Mouse (Mus musculus) embryonic facial prominence, embryonic 15.5 days (tissue): ENCODE results near the gene Birc6. TPM values are rescaled to one million over a fixed set of nuclear protein-coding genes. Genes with fewer than 3 reads are reported as not detected.

Source experiments
- ATAC-seq: fragments of 200-750 bp; cut with Nextera tagmentation; 2 replicates; pipeline ENCODE4 v1.8.0; 2017; ENCODE audit warnings: low read depth, moderate TSS enrichment; ENCODE audit not compliant: insufficient number of reproducible peaks, low FRiP score, low TSS enrichment
- H3K27ac ChIP-seq: fragments of 300-500 bp; sonication (generic); replicated peaks from 2 replicates; pipeline ENCODE4 v1.5.1; 2015; ENCODE audit warnings: mild to moderate bottlenecking, inconsistent platforms
- H3K27me3 ChIP-seq: fragments of 300-500 bp; sonication (generic); 2 replicates; pipeline ENCODE4 v1.6.1; 2015; ENCODE audit warnings: inconsistent platforms
- H3K36me3 ChIP-seq: fragments of 300-500 bp; sonication (generic); 2 replicates; pipeline ENCODE4 v1.6.1; 2015; ENCODE audit warnings: mild to moderate bottlenecking, inconsistent platforms
- H3K4me1 ChIP-seq: fragments of 300-500 bp; sonication (generic); 2 replicates; pipeline ENCODE4 v1.6.1; 2015; ENCODE audit warnings: inconsistent platforms
- H3K4me2 ChIP-seq: fragments of 300-500 bp; sonication (generic); replicated peaks from 2 replicates; pipeline ENCODE4 v1.6.1; 2015; ENCODE audit warnings: mild to moderate bottlenecking, inconsistent platforms
- H3K4me3 ChIP-seq: fragments of 300-500 bp; sonication (generic); replicated peaks from 2 replicates; pipeline ENCODE4 v1.5.1; 2015; ENCODE audit warnings: mild to moderate bottlenecking, inconsistent platforms
- H3K9ac ChIP-seq: fragments of 300-500 bp; sonication (generic); 2 replicates; pipeline ENCODE4 v1.6.1; 2015; ENCODE audit warnings: inconsistent platforms
- H3K9me3 ChIP-seq: fragments of 300-500 bp; sonication (generic); replicated peaks from 2 replicates; pipeline ENCODE4 v1.6.1; 2016; ENCODE audit warnings: inconsistent platforms
- WGBS: fragments of 180-500 bp; shearing (Covaris S2); methylation state at CpG from one replicate; pipeline ENCODE4 v1.1.7; 2015; 5-methylcytosine and 5-hydroxymethylcytosine counted together
- polyA plus RNA-seq: library from polyadenylated mRNA; unstranded; fragments of >200 nt; fragmentation: Nextera tagmentation; extraction: Ambion mirVana; gene quantifications from 2 replicates; pipeline ENCODE4 v1.2.1, GENCODE M21; 2015

The Birc6 gene
- polyA plus RNA-seq, 1 experiment from 2014 or later, result 79.5 TPM

DNA sequence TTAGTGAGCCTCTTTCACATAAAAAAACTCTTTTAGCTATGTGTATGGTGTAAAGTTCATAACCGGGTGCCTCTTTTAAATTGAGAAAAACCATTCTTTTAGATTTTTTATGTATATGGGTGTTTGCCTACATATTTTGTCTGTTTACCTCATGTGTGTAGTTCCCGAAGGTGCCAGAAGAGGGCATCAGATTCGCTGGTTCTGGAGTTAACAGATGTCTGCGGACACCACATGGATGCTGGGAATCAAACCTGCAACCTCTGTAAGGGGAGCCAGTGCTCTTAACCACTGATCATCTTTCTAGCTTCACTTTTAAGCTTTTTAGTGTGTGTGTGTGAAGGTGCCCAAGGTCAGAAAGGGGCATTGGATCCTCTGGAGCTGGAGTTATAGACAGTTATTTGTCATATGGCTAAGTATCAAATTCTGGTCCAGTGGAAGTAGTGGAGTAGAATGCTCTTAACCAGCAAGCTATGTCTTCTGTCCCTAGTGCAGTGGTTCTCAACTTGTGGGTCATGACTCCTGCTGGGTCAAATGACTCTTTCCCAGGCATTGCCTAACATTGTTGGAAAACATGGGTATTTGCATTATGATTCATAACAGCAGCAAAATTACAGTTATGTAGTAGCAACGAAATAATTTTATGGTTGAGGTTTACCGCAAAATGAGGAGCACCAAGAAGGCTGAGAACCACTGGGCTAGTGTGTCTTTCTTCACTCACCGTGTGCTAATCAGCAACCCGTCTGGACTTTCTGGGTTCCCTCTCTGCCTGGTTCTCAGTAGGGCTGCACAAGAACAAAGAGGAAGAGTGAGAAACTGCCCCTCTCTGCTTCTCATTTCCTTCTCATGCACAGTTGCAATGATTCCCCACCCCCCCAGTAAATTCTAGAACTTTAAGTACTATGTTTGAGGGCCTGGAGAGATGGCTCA, 5.0 kb upstream of the Birc6 start:
- H3K9me3 ChIP-seq, result no peaks in the 10 kb centered on the region
- ATAC-seq, result no peak
- H3K36me3 ChIP-seq, result no peaks in the 10 kb centered on the region
- no peak overlapping the region for H3K4me3 ChIP-seq
- WGBS, result 81% methylated on average over 8 of the region's 8 CpGs
- H3K9ac ChIP-seq, result no peak overlapping the region
- H3K4me2 ChIP-seq, result no peak overlapping the region
- peaks cover 5% of the 10 kb centered on the region; the same call in 1 of the 2 replicates for H3K4me1 ChIP-seq
- H3K27ac ChIP-seq, result no peak overlapping the region
- no peaks in the 10 kb centered on the region for H3K27me3 ChIP-seq

DNA sequence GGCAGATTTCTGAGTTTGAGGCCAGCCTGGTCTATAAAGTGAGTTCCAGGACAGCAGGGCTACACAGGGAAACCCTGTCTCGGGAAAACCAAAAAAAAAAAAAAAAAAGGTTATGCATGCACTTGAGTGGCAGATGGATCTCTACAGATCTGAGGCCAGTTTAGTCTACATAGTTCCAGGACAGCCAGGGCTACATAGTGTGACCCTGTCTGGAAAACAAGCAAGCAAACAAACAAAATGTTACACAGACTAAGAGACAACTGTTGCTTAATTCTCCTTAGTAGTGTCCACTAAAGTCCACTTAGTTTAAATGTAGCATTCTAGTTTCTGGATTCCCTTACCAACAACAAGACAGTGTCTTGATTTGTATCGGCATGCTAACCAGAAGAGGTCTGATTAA, 2.0 kb upstream of the Birc6 start:
- ATAC-seq, result no peak
- H3K4me2 ChIP-seq, result no peak overlapping the region
- no peaks in the 10 kb centered on the region for H3K27me3 ChIP-seq
- H3K9ac ChIP-seq, result no peak overlapping the region
- H3K4me3 ChIP-seq, result no peak overlapping the region
- H3K4me1 ChIP-seq, result peaks cover 18% of the 10 kb centered on the region
- WGBS, result 94% methylated on average over 2 of the region's 2 CpGs
- H3K9me3 ChIP-seq, result no peaks in the 10 kb centered on the region
- no peaks in the 10 kb centered on the region for H3K36me3 ChIP-seq
- no peak overlapping the region for H3K27ac ChIP-seq

DNA sequence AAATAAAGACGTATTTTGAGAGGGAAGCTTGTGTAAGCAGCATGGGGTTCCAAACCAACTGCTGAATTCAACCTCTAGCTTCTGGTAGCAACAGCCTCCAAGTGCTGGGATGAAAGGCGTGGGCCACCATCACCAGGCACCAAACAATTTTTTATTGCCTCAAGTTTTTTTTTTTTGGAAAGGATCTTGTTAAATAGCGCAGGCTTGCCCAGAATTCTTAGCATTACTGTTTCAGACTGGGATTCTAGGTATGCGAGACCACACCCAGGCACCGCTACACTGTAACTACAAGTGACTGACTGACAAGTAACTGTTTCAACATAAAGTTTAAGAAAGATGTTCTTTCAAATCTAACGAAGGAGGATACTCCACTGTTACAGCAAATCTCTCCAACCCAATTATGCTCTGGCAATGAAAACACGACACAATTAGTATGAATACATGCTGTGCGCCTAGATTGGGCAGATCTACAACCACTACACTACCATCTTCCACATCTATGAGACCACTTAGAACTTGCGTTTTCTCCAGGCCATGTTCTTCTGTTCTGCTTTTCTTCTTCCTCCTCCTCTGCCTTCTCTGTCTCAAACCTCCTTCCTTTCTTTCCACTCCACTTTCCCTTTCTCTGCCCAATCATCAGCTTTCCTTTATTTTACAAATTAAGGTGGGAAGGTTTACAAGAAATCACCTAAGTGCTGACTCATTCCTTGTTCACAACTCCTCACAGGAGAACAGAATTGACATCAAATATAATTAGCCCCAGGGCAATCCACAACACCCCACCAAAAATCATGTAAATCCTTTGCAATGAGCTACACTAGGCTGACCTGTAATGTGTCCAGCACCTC, 1.1 kb upstream of the Birc6 start:
- ATAC-seq, result no peak
- H3K27ac ChIP-seq, result peak overlapping the region; percentile 99
- H3K36me3 ChIP-seq, result no peaks in the 10 kb centered on the region
- no peaks in the 10 kb centered on the region for H3K9me3 ChIP-seq
- H3K4me2 ChIP-seq, result peak overlapping the region; percentile 69
- peak overlapping the region; percentile 41 for H3K9ac ChIP-seq
- 79% methylated on average over 9 of the region's 9 CpGs for WGBS
- H3K4me1 ChIP-seq, result peaks cover 18% of the 10 kb centered on the region
- H3K27me3 ChIP-seq, result no peaks in the 10 kb centered on the region
- peak overlapping the region; percentile 90 for H3K4me3 ChIP-seq

DNA sequence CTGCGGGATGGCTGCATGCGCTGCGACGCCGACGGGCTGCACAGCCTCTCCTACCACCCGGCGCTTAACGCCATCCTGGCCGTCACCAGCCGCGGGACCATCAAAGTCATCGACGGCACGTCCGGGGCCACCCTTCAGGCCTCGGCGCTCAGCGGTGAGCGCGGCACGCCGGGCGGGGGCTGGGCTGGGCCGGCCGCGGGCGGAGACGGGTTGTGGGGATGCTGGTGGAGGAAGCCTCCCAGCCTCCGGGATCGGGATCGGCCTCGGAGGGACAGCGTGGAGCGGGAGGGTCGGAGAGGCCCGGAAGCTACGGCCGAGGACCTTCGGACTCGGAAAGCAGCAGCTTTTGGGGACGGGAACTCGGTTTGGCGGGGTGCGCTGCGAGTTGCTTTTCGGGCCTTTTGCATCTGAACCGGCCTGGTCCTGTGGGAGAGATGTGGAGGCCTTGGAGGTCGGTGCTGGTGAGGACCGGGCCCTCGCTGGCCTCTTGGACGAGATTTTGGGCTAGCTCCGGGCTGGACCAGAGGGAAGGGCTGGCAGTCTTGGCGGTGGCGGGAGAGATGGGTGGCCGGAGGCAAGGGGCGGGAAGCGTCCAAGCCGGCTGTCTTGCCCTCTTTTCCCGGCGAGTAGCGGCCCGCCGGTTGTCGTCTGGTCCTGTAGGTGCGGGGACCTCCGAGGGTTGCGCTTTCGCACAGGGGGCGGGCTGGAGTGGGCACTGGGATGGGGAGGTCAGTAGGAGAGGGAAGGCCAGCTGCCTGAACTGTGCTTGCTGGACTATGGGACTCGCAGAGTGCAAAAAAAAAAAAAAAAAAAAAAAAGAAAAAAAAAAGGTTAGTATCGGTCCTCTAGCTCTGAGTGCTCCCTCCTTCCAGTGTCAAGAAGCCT, 795 bp downstream of the Birc6 start:
- under 1% methylated on average over 70 of the region's 72 CpGs for WGBS
- H3K27ac ChIP-seq, result peak overlapping the region; percentile 98
- ATAC-seq, result peak; percentile 39
- H3K27me3 ChIP-seq, result no peaks in the 10 kb centered on the region
- peaks cover 18% of the 10 kb centered on the region for H3K4me1 ChIP-seq
- no peaks in the 10 kb centered on the region for H3K36me3 ChIP-seq
- peak overlapping the region; percentile 90 for H3K4me3 ChIP-seq
- peak overlapping the region; percentile 93 for H3K9ac ChIP-seq
- peak overlapping the region; percentile 59 for H3K4me2 ChIP-seq
- no peaks in the 10 kb centered on the region for H3K9me3 ChIP-seq

DNA sequence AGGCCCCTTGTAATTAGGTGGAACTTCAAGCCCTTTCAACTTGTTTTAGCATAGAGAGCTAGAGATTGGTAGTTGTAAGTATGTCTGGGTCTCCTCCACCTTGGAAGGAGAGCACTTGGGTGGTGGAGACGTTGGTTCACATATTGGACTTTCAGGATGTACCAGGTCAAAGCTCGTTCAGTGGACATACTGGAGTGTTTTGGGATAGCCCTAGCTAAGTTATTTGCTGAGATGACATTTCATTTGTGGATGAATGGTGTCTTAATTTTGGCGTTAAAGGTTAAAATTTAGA, 1.4 kb downstream of the Birc6 start:
- no peak for ATAC-seq
- H3K27ac ChIP-seq, result peak overlapping the region; percentile 98; the same call in 1 of the 2 replicates
- no peaks in the 10 kb centered on the region for H3K27me3 ChIP-seq
- peaks cover 18% of the 10 kb centered on the region for H3K4me1 ChIP-seq
- H3K9me3 ChIP-seq, result no peaks in the 10 kb centered on the region
- peak overlapping the region; percentile 93 for H3K9ac ChIP-seq
- WGBS, result 8% methylated on average over 3 of the region's 3 CpGs
- H3K4me3 ChIP-seq, result peak overlapping the region; percentile 90
- no peaks in the 10 kb centered on the region for H3K36me3 ChIP-seq
- peak overlapping the region; percentile 59 for H3K4me2 ChIP-seq

DNA sequence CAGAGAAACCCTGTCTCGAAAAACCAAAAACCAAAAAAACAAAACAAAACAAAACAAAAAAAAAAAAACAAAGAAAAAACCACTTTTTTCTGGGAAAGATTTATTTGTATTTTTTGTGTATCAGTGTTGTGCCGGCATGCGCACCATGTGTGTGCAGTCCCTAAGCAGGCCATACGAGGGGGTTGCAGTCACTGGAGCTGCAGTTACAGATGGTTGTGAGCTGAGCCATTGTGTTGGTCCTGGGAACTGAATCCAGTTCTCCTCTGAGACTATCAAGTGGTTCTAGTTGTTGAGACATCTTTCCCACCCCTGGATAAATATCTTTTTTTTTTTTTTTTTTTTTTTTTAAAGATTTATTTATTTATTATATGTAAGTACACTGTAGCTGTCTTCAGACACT, 6.9 kb downstream of the Birc6 start:
- no peak overlapping the region for H3K4me3 ChIP-seq
- H3K27ac ChIP-seq, result no peak overlapping the region
- 94% methylated on average over 4 of the region's 4 CpGs for WGBS
- H3K4me2 ChIP-seq, result no peak overlapping the region
- no peaks in the 10 kb centered on the region for H3K36me3 ChIP-seq
- ATAC-seq, result no peak
- no peaks in the 10 kb centered on the region for H3K9me3 ChIP-seq
- peaks cover 8% of the 10 kb centered on the region; the same call in 1 of the 2 replicates for H3K4me1 ChIP-seq
- H3K27me3 ChIP-seq, result no peaks in the 10 kb centered on the region
- H3K9ac ChIP-seq, result no peak overlapping the region

DNA sequence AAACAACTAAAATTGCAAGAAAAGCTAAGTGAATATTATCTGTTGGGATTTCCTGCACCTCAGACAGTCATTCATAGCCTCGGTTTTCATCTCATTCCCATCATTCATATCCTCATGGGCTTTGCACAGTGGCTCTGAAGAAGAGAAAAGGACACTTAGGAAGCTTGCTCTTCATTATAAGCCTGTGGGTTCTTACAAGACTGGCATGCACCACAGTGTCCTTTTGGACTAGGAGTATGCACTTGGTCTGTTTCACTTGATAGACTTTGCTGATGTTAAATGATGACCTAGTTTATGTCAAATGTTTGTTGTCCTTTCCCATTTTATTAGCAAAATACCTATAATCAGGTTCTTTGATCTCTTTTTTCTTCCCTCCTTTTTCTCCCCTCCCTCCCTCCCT, 9.4 kb downstream of the Birc6 start:
- Histone ChIP-seq H3K27me3 (no peaks in the 10 kb centered on the region), H3K27ac (no peak overlapping the region), H3K36me3 (0 out of 2 replicates have a peak, but pooled peaks cover 2% of the 10 kb centered on the region), H3K9me3 (no peaks in the 10 kb centered on the region), H3K4me2 (no peak overlapping the region), H3K9ac (no peak overlapping the region), H3K4me1 (no peaks in the 10 kb centered on the region), H3K4me3 (no peak overlapping the region)
- WGBS, result 71% methylated on average over 1 of the region's 1 CpGs
- no peak for ATAC-seq

DNA sequence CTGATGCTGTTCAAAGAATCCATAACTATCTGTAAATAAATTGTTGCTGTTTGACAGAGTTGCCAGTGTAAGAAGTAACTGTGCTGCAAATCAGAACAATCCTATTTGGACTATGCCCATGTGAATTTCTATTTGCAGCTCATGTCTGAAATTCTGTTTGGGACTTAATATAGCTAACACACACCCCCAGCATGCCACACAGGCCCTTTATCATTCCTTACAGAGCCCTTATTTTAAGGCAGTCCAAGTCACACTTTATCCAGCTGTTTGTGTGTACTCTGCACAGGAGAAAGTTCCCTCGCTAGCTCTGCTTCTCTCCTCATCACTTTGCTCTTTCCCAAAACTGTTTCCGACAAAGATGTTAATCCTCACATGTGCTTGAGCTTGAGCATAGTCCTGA, 15.5 kb downstream of the Birc6 start:
- Histone ChIP-seq H3K9ac (no peak overlapping the region), H3K9me3 (no peaks in the 10 kb centered on the region), H3K4me2 (no peak overlapping the region), H3K4me1 (no peaks in the 10 kb centered on the region), H3K36me3 (peaks cover 38% of the 10 kb centered on the region), H3K27me3 (no peaks in the 10 kb centered on the region), H3K27ac (no peak overlapping the region), H3K4me3 (no peak overlapping the region)
- no peak for ATAC-seq
- WGBS, result 85% methylated on average over 2 of the region's 2 CpGs

DNA sequence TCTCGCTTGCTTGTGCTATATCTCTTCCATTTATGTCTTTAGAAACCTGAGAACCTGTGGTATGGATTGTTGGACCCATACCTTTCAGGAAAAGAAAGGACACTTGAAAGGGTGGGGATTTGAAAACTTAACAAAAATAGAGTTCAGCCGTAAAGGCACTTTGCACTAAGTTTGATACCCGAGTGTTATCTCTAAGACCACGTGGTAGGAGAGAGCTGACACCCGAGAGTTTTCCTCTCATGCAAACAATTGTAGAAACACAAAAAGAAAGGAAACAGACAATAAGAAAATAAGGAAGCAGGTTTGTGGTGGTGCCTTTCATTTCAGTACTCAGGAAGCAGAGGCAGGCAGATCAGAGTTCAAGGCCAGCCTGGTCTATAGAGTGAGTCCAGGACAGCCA, 26.0 kb downstream of the Birc6 start:
- Histone ChIP-seq H3K4me2 (no peak overlapping the region), H3K27me3 (no peaks in the 10 kb centered on the region), H3K36me3 (peaks cover 49% of the 10 kb centered on the region; the same call in 1 of the 2 replicates), H3K4me3 (no peak overlapping the region), H3K27ac (no peak overlapping the region), H3K9ac (no peak overlapping the region), H3K4me1 (no peaks in the 10 kb centered on the region), H3K9me3 (no peaks in the 10 kb centered on the region)
- WGBS, result 80% methylated on average over 5 of the region's 5 CpGs
- ATAC-seq, result no peak

DNA sequence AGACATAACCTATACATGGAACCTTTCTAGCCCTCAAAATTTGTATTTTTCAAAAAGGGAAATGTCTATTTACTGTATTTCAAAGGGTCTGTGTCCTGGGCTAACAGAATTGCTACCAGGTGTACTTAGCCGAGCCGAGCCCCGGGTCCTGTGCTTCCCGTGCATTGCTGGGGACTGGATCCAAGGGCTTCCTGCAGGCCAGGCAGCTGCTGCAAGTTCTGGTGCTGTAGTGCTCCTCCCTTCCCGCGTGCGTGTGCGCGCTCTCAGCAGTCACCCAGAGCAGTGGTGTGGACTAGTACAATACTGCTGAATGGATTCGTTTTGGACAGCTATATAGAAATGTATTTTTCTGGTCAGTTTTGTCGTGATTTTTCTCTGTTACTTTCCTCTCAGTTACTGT, 31.8 kb downstream of the Birc6 start:
- no peak for ATAC-seq
- WGBS, result 79% methylated on average over 11 of the region's 11 CpGs
- Histone ChIP-seq H3K4me2 (no peak overlapping the region), H3K9ac (no peak overlapping the region), H3K36me3 (peaks cover 31% of the 10 kb centered on the region), H3K27ac (no peak overlapping the region), H3K4me3 (no peak overlapping the region), H3K9me3 (no peaks in the 10 kb centered on the region), H3K27me3 (no peaks in the 10 kb centered on the region), H3K4me1 (no peaks in the 10 kb centered on the region)

DNA sequence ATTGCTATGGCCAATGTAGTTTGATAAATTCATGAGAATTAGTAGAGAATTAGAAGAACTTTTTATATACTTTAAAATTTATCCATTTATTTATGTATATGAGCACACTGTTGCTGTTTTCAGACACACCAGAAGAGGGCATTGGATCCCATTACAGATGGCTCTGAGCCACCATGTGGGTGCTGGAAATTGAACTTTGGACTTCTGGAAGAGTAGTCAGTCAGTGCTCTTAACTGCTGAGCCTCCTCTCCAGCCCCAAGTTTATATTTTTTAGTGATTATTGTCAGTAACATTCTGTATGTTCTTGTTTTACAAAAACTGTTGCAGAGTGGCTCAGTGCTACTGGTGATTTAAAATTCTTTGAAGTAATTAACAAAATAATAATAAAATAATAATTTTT, 36.1 kb downstream of the Birc6 start:
- Histone ChIP-seq H3K27ac (no peak overlapping the region), H3K9me3 (no peaks in the 10 kb centered on the region), H3K4me3 (no peak overlapping the region), H3K4me1 (no peaks in the 10 kb centered on the region), H3K9ac (no peak overlapping the region), H3K4me2 (no peak overlapping the region), H3K36me3 (peaks cover 30% of the 10 kb centered on the region), H3K27me3 (no peaks in the 10 kb centered on the region)
- ATAC-seq, result no peak
